Mouse (Mus musculus) Patski (cell line): ENCODE results near the gene Aqp9. TPM values are rescaled to one million over a fixed set of nuclear protein-coding genes. Genes with fewer than 3 reads are reported as not detected.

Source experiments
- ATAC-seq: fragments of 100-300 bp; one replicate; pipeline ENCODE4 v1.8.0; 2021
- CTCF ChIA-PET: fragments of 350-600 bp; sonication (Branson Sonifier 250); formaldehyde crosslinking; loops from one replicate; lab custom pipeline; 2022; ENCODE audit warnings: inconsistent platforms; lab: Charles Lee
- POLR2A ChIA-PET: fragments of 350-600 bp; sonication (Branson Sonifier 250); formaldehyde crosslinking; loops from one replicate; lab custom pipeline; 2022; ENCODE audit warnings: antibody characterized with exemption, inconsistent platforms; lab: Charles Lee
- DNase-seq: peaks from one replicate; pipeline ENCODE4 v3.0.0-alpha.2; 2011; ENCODE audit warnings: low read depth, low spot score
- H3K27me3 ChIP-seq: fragments of 371-371 bp; one replicate; pipeline ENCODE4 v1.5.1; 2021
- CTCF ChIP-seq: fragments of 100-300 bp; IDR thresholded peaks from one replicate; pipeline ENCODE4 v1.5.1; 2021
- in situ Hi-C: fragments of 300-500 bp; cut with MboI; formaldehyde crosslinking; loops from 3 replicates; pipeline ENCODE4 v1.11.1; 2018; ENCODE audit warnings: low pct_unique_long_range_greater_than_20kb, mixed read lengths
- polyA plus RNA-seq: library from polyadenylated mRNA; unstranded; gene quantifications from one replicate; pipeline ENCODE4 v1.2.3, GENCODE M21; 2021

Aqp9 gene
- polyA plus RNA-seq, 1 experiment from 2014 or later = 0.30 TPM

DNA sequence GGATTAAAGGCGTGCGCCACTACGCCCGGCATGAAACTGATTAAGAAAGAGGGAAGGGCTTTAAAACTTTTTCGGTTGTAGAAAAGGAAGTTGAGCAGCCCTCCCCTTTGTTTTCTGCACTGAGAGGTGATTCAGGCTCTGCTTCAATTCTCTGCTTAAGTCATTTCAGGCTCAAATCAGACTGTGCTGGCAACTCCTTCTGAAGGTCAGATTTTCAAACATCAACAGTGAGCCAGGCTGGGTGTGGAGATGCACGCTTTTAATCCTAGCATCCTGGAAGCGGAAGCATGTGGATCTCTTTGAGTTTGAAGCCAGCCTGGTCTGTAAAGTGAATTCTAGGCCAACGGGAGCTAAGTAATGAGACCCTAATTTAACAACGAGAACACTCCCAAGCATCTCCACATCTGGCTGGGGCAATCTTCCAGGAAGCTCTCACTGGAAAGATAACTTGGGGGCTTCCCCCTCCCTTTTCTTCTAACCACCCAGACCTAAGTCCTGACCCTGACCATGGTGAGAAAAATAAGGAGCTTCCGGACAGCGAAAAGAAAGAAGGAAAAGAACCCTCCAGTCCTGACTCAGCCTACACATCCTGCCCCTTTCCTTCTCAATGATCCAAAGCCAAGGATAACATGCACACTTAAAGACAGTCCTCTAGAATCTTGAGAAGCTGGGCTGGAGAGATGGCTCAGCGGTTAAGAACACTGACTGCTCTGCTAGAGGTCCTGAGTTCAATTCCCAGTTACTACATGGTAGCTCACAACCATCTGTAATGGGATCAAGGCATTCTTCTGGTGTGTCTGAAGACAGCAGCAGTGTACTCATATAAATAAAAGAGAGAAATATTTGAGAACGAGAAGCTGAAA is 7.4 kb downstream of the Aqp9 start:
- ATAC-seq = no peak
- no peaks in the 10 kb centered on the region for H3K27me3 ChIP-seq
- ChIA-PET POLR2A (no interaction called here), CTCF (interaction anchor here (0.7 to 1.1 kb wide), 2 partner anchors 12 to 34 kb away, joined by 3 read pairs; no protein-coding TSS in a partner anchor)
- DNase-seq = no peak
- TF ChIP-seq CTCF = no peak
- in situ Hi-C loops = no loop called here

DNA sequence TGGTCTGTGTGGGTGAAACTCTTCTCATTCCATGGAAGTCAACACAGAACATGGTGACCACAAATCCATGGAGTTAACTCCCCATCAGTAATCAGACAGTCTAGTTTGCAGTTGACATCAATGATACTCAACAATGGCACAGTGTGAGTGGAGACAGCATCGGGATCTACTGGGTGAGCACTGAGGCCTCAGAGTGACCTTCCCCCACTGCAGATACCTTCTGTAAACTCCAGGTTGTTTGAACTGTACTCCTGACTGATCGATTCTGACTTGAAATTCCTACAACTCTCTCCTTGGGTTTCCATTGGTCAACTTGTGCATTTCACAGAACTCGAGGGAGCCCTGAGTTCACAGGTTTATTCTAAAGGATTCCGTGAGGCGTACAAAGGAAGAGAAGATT is 8.8 kb downstream of the Aqp9 start:
- DNase-seq = no peak

DNA sequence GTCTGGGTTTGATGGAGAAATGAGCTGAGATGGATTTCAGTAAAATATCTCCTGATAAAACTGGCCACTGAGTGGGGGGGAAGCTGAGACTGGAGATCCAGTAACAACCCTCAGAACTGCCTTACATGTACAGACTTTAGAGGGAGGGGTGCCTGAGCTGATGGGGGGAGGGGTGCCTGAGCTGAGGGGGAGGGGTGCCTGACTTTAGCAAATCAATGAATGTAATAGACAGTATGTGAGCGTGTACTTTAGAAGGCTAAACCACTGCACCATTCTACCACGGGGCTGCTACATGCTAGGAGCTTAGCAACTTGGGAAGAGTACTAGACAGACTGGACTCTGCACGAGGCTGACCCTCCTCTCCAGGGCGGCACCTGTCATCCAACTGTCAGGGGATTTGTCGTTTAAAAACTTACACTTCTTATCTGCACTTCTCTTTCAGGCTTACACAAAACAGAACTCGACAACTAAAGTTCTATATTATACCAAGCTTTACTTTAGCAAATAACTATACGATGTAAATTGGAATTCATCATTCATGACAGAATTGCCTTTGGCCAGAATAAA is 9.3 kb downstream of the Aqp9 start:
- DNase-seq (no peak), ATAC-seq (no peak)
- TF ChIP-seq CTCF = no peak
- no peaks in the 10 kb centered on the region for H3K27me3 ChIP-seq
- ChIA-PET POLR2A (no interaction called here), CTCF (interaction anchor here (1.7 kb wide), 1 partner anchor 29 kb away, joined by 5 read pairs; no protein-coding TSS in a partner anchor)
- in situ Hi-C loops = no loop called here

More for the DNA sequence above, 8.8 kb downstream of the Aqp9 start:
- H3K27me3 ChIP-seq = no peaks in the 10 kb centered on the region
- in situ Hi-C loops = no loop called here
- TF ChIP-seq CTCF = no peak
- POLR2A ChIA-PET = no interaction called here
- CTCF ChIA-PET = interaction anchor here (1.7 kb wide), 1 partner anchor 29 kb away, joined by 5 read pairs; no protein-coding TSS in a partner anchor
- no peak for ATAC-seq

DNA sequence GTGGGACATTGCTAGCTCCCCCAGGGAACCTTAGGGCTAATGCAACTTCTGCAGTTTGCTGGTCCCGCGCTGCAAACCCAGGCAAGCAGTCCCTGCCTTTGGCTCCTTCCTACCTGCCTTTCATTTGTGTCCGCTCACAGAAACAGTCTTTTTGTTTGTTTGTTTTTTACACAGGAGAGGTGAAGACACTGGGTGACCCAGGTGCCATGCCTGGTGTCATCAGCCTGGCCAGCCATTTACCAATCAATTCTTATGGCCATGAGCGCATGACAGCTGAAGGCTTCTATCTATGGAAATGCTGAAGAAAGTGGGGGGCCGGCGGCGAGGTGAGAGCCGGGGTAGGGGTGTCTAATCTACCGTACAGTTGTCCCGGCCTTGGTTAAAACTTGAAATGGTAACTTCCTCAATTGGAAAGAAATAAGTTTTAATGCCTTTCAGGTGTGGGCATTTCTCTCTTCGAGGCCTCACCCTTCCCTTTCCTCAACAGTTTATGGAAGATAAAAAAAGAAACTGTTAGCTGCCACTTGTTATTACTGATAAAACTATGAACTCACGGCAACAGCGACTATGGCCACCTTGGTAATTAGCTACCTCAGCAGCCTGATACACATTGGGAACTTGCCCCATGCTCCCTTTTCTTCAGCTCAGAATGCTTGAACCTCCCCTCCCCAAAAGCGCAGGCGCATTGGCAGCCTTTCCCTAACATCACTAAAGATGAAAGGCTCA is 10.4 kb downstream of the Aqp9 start:
- ChIA-PET CTCF (interaction anchor here (1.6 kb wide), 1 partner anchor 31 kb away, joined by 4 read pairs; no protein-coding TSS in a partner anchor), POLR2A (no interaction called here)
- in situ Hi-C loops = no loop called here
- no peak for ATAC-seq
- TF ChIP-seq CTCF = no peak
- H3K27me3 ChIP-seq = peaks cover 2% of the 10 kb centered on the region
- no peak for DNase-seq

DNA sequence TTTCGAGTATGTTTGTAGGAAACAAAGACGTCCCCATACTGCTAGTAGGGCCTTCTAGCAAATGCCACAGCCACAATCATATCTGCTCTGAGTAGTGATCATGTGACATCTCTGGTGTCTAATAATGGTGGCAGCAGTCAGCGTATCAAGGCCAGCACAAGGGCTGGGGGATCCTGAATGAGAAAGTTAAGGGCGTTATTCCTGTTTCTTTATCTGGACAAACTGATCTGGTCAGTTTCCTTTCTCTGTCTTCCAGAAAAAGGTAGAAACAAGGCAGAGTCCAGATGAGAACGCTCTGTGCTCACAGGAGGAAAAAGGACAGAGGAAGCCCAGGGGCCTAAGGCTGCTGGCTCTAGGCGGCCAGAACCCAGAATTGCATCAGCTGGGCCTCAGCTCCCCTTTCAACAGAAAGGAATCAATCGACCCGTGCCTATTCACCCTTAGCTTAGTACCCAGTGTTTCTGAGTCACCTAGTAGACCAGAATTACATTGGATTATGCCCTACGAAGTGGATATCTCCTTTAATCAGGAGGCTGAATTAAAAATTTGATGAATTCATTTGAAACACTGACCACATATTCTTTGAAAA is 11.9 kb downstream of the Aqp9 start:
- in situ Hi-C loops = no loop called here
- ChIA-PET POLR2A (no interaction called here), CTCF (no interaction called here)
- H3K27me3 ChIP-seq = peaks cover 3% of the 10 kb centered on the region
- ATAC-seq (no peak), DNase-seq (no peak)
- no peak for TF ChIP-seq CTCF

DNA sequence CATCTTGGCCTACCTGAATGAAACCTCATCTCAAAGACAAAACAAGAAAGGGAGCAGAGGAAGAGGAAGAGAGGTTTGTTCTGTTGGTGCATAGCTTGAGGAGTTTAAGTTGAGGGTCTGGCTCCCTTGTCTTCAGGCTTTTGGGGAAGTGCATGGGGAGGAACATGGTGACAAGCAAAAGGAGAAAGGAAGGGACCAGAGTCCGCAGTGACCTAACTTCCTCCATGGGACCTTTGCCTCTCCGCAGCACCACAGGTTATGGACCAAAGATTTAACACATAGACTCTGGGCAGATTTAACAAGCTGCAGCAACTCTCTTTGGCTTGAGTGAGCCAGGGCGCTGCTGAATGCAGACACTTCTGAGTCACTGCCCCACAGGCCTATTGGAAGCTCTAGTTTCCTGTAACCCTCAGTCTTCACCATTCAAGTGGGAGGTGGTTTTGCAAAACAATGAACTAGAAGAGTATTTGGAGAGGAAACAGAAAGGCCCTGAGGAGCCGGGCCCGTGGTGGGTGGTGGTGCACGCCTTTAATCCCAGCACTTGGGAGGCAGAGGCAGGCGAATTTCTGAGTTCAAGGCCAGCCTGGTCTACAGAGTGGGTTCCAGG is 13.0 kb downstream of the Aqp9 start:
- no peak for TF ChIP-seq CTCF
- no peak for DNase-seq
- H3K27me3 ChIP-seq = peaks cover 3% of the 10 kb centered on the region
- CTCF ChIA-PET = no interaction called here
- POLR2A ChIA-PET = interaction anchor here (0.5 kb wide), 1 partner anchor 46 kb away, joined by 3 read pairs; no protein-coding TSS in a partner anchor
- no peak for ATAC-seq
- in situ Hi-C loops = no loop called here

DNA sequence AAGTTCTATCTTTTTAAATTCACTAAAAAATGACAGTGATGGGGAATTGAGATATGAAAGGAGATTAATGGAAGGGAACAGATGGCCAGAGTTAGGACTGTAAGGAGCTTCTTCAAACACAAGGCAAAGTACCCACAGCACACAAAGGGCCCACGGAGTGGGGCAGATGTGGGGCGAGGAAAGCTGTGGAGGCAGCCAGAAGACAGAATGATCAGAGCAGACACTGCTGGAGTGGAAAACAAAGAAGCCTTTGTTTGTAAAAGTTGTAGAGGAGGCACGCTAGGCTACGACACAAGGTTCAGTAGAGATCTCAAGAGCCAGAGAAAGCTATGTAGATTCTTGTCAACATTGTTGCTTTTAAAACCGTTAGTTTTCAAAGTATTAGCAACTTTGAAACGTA is 17.1 kb downstream of the Aqp9 start:
- ChIA-PET POLR2A (no interaction called here), CTCF (no interaction called here)
- ATAC-seq = no peak
- H3K27me3 ChIP-seq = peaks cover 3% of the 10 kb centered on the region
- no peak for DNase-seq
- in situ Hi-C loops = no loop called here
- no peak for TF ChIP-seq CTCF

DNA sequence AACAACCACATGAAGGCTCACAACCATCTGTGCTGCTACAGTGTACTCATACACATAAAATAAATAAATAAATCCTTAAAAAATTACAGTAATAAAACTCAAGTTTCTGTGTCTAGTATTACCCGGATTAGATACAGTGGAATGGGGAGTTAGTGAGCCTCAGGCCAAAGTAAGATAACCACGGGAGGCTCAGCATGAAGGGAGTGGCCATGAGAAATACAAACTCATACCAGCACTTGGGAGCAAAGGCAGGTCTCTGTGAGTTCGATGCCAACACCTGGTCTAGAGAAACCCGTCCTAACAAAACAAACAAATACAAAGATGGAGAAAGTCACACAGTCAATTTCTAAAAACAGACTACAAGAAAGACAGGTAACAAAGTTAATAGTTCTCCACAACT is 18.3 kb downstream of the Aqp9 start:
- in situ Hi-C loops = no loop called here
- no peak for TF ChIP-seq CTCF
- no peak for DNase-seq
- ATAC-seq = no peak
- POLR2A ChIA-PET = no interaction called here
- CTCF ChIA-PET = interaction anchor here (1.4 kb wide), 1 partner anchor 11 kb away, joined by 3 read pairs; no protein-coding TSS in a partner anchor
- H3K27me3 ChIP-seq = peaks cover 3% of the 10 kb centered on the region

DNA sequence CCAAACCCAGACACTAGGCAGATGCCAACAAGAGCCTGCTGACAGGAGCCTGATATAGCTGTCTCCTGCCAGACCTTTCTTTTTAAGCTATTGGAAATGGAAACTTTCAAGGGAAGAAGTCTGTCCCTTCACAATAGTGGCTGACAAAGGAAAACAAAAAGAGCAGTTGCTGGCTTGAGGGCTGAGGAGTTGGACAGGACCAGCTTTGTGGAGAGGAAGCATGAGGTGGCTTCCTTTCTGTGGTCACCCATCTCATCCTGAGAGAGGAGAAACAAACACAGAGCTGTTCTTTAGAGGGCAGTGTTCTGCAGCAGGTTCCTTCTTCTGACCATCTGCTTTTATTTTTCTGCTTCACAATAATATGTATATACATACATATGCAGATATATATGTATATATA is 19.6 kb downstream of the Aqp9 start:
- ATAC-seq (no peak), DNase-seq (no peak)
- CTCF ChIA-PET = interaction anchor here (1.4 kb wide), 2 partner anchors 13 to 23 kb away, joined by 3 to 5 read pairs; no protein-coding TSS in a partner anchor
- POLR2A ChIA-PET = no interaction called here
- peaks cover 3% of the 10 kb centered on the region for H3K27me3 ChIP-seq
- in situ Hi-C loops = no loop called here
- TF ChIP-seq CTCF = no peak

DNA sequence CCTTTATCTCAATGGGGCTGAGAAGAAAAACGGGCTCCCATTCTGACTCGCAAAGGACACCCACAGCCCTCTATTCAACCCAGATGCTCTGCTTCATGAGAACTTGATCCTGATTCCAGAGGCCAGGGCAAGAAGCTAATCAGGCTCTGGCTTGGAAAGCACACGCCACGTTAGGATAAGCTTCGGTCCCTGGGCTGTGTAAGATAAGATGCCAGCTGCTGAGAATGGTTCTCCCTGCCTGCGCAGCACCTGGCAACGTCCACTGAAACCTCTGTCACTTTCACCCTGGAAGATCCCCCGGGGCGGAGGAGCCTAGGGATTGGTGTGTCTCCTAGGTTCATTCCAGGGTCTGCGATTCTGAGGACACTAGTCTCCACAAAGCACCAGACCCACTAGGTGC is 22.3 kb downstream of the Aqp9 start:
- no peak for TF ChIP-seq CTCF
- in situ Hi-C loops = no loop called here
- ChIA-PET POLR2A (no interaction called here), CTCF (interaction anchor here (0.7 to 3.4 kb wide), 2 partner anchors 19 to 42 kb away, joined by 4 to 12 read pairs; no protein-coding TSS in a partner anchor)
- DNase-seq (no peak), ATAC-seq (no peak)
- no peaks in the 10 kb centered on the region for H3K27me3 ChIP-seq
